Mouse (Mus musculus): ENCODE results near the gene Ppp1r14a. TPM values are rescaled to one million over a fixed set of nuclear protein-coding genes. Genes with fewer than 3 reads are reported as not detected.
A peak's percentile ranks its signal among the peaks of the same experiment; 100 is the strongest.

Gene Ppp1r14a
- polyA plus RNA-seq, 1 experiment, result 3.2 TPM

DNA sequence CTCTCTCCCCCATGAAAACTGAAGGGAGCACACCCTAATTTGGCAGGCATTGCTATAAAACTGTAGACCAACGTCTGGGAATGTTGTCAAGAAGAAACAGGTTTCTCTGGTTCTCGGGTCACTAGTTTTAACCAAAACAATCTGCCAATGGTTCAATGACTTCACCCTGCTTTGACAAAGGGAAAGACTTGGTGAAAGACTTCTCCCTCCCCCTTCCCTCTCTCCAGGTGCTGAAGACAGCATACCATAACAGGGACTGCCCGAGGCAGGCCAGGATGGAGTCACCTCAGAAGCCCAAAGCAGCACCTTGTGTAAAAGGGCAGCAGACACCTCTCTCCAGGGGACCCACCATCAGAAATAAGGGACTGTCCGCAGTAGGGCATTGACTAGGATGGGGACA lies 22.2 kb upstream of the Ppp1r14a start:
- H3K4me1 ChIP-seq (ENCODE audit: control insufficient read depth, insufficient read depth, low read length), result peaks cover 1% of the 10 kb centered on the region; the same call in 1 of the 2 replicates
- no peak for TF ChIP-seq CTCF (IDR thresholded peaks at IDR 0.05; ENCODE audit: control insufficient read depth, insufficient read depth, low read length)
- no peak for TF ChIP-seq POLR2A (IDR thresholded peaks at IDR 0.05; ENCODE audit: borderline replicate concordance, control insufficient read depth, low read depth, low read length)
- WGBS, result 79% methylated on average over 4 of the region's 4 CpGs
- no peak overlapping the region for H3K4me3 ChIP-seq (replicated peaks; ENCODE audit: control insufficient read depth, low read depth, low read length)
- no peak overlapping the region for H3K27ac ChIP-seq (ENCODE audit: control insufficient read depth, insufficient read depth, low read depth, low read length, poor library complexity)

- TF ChIP-seq CTCF (IDR thresholded peaks at IDR 0.05; ENCODE audit: control insufficient read depth, insufficient read depth, low read length) (no peak), POLR2A (IDR thresholded peaks at IDR 0.05; ENCODE audit: borderline replicate concordance, control insufficient read depth, low read depth, low read length) (no peak)
- Histone ChIP-seq H3K4me1 (ENCODE audit: control insufficient read depth, insufficient read depth, low read length) (peaks cover 1% of the 10 kb centered on the region; the same call in 1 of the 2 replicates), H3K27ac (ENCODE audit: control insufficient read depth, insufficient read depth, low read depth, low read length, poor library complexity) (no peak overlapping the region), H3K4me3 (replicated peaks; ENCODE audit: control insufficient read depth, low read depth, low read length) (no peak overlapping the region)
- 22% methylated on average over 4 of the region's 4 CpGs for WGBS
Measured at GRCm38 (mm10) chr7:29270445-29270844, 18.7 kb upstream of the Ppp1r14a start.

- WGBS, result 76% methylated on average over 8 of the region's 8 CpGs
- TF ChIP-seq POLR2A (IDR thresholded peaks at IDR 0.05; ENCODE audit: borderline replicate concordance, control insufficient read depth, low read depth, low read length) (no peak), CTCF (IDR thresholded peaks at IDR 0.05; ENCODE audit: control insufficient read depth, insufficient read depth, low read length) (no peak)
- no peak overlapping the region for H3K27ac ChIP-seq (ENCODE audit: control insufficient read depth, insufficient read depth, low read depth, low read length, poor library complexity)
- H3K4me3 ChIP-seq (replicated peaks; ENCODE audit: control insufficient read depth, low read depth, low read length), result no peak overlapping the region
- peaks cover 1% of the 10 kb centered on the region; the same call in 1 of the 2 replicates for H3K4me1 ChIP-seq (ENCODE audit: control insufficient read depth, insufficient read depth, low read length)
Measured at GRCm38 (mm10) chr7:29271687-29272465, 17.2 kb upstream of the Ppp1r14a start.

- Histone ChIP-seq H3K27ac (ENCODE audit: control insufficient read depth, insufficient read depth, low read depth, low read length, poor library complexity) (no peak overlapping the region), H3K4me3 (replicated peaks; ENCODE audit: control insufficient read depth, low read depth, low read length) (no peak overlapping the region), H3K4me1 (ENCODE audit: control insufficient read depth, insufficient read depth, low read length) (no peaks in the 10 kb centered on the region)
- WGBS, result 68% methylated on average over 5 of the region's 5 CpGs
- TF ChIP-seq CTCF (IDR thresholded peaks at IDR 0.05; ENCODE audit: control insufficient read depth, insufficient read depth, low read length) (no peak), POLR2A (IDR thresholded peaks at IDR 0.05; ENCODE audit: borderline replicate concordance, control insufficient read depth, low read depth, low read length) (no peak)
Measured at GRCm38 (mm10) chr7:29276715-29277114, 12.4 kb upstream of the Ppp1r14a start.

- 83% methylated on average over 4 of the region's 4 CpGs for WGBS
- TF ChIP-seq CTCF (IDR thresholded peaks at IDR 0.05; ENCODE audit: control insufficient read depth, insufficient read depth, low read length) (no peak), POLR2A (IDR thresholded peaks at IDR 0.05; ENCODE audit: borderline replicate concordance, control insufficient read depth, low read depth, low read length) (no peak)
- Histone ChIP-seq H3K27ac (ENCODE audit: control insufficient read depth, insufficient read depth, low read depth, low read length, poor library complexity) (no peak overlapping the region), H3K4me1 (ENCODE audit: control insufficient read depth, insufficient read depth, low read length) (no peaks in the 10 kb centered on the region; the same call in 1 of the 2 replicates), H3K4me3 (replicated peaks; ENCODE audit: control insufficient read depth, low read depth, low read length) (no peak overlapping the region)
Measured at GRCm38 (mm10) chr7:29277510-29277909, 11.6 kb upstream of the Ppp1r14a start.

GRCm38 (mm10) chr7:29279261-29279660 lies 9.8 kb upstream of the Ppp1r14a start:
- Histone ChIP-seq H3K4me3 (replicated peaks; ENCODE audit: control insufficient read depth, low read depth, low read length) (no peak overlapping the region), H3K4me1 (ENCODE audit: control insufficient read depth, insufficient read depth, low read length) (no peaks in the 10 kb centered on the region; the same call in 1 of the 2 replicates), H3K27ac (ENCODE audit: control insufficient read depth, insufficient read depth, low read depth, low read length, poor library complexity) (no peak overlapping the region)
- no peak for TF ChIP-seq CTCF (IDR thresholded peaks at IDR 0.05; ENCODE audit: control insufficient read depth, insufficient read depth, low read length)

DNA sequence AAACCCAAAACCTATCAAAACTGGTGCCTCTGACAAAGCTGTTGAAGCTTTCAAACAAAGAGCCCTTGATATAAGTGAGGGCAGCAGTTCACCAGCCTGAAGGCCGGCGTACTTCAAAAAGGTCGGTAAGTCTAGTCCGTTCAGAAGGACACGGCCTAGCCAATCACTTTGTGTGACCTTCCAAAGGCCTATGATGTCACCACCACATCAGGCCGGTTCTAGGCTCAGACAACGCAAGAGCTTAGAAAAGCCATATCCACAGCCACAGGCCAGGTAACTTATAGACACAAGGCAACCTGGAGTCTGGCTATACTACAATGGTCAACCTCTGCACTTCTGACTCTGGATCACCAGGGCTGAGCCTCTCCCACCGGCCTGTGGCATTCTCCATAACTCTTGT lies 9.2 kb upstream of the Ppp1r14a start:
- Histone ChIP-seq H3K27ac (ENCODE audit: control insufficient read depth, insufficient read depth, low read depth, low read length, poor library complexity) (no peak overlapping the region), H3K4me3 (replicated peaks; ENCODE audit: control insufficient read depth, low read depth, low read length) (no peak overlapping the region), H3K4me1 (ENCODE audit: control insufficient read depth, insufficient read depth, low read length) (no peaks in the 10 kb centered on the region; the same call in 1 of the 2 replicates)
- no peak for TF ChIP-seq POLR2A (IDR thresholded peaks at IDR 0.05; ENCODE audit: borderline replicate concordance, control insufficient read depth, low read depth, low read length)
- no peak for TF ChIP-seq CTCF (IDR thresholded peaks at IDR 0.05; ENCODE audit: control insufficient read depth, insufficient read depth, low read length)
- 85% methylated on average over 8 of the region's 8 CpGs for WGBS

DNA sequence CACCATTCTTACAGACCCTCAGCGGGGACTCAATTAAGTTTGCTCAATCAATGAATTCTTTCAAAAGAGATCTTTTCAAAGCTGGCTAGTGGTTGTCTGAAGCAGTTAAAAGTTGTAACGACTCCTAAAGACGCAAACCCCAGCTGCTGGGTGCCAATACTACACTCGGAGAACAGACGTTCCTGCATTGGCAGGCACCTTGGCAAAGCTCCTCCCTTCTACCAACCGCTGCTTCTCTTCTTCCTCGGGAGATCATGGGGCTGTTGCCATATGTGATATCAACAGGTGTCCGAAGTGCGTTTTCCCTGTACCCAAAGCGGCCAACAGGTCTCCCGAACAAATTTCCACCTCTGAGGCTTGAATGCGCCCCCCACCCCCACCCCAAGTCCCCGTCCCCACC lies 8.3 kb upstream of the Ppp1r14a start:
- no peak overlapping the region for H3K27ac ChIP-seq (ENCODE audit: control insufficient read depth, insufficient read depth, low read depth, low read length, poor library complexity)
- TF ChIP-seq POLR2A (IDR thresholded peaks at IDR 0.05; ENCODE audit: borderline replicate concordance, control insufficient read depth, low read depth, low read length), result no peak
- TF ChIP-seq CTCF (IDR thresholded peaks at IDR 0.05; ENCODE audit: control insufficient read depth, insufficient read depth, low read length), result no peak
- H3K4me3 ChIP-seq (replicated peaks; ENCODE audit: control insufficient read depth, low read depth, low read length), result peak overlapping the region; percentile 75
- no peaks in the 10 kb centered on the region; the same call in 1 of the 2 replicates for H3K4me1 ChIP-seq (ENCODE audit: control insufficient read depth, insufficient read depth, low read length)
- 6% methylated on average over 13 of the region's 13 CpGs for WGBS

Measured in bone marrow, adult 2 months (tissue).